Mouse (Mus musculus): Measurements from ENCODE around the gene Cyp4f37. TPM values are rescaled to one million over a fixed set of nuclear protein-coding genes. Genes with fewer than 3 reads are reported as not detected.

Gene Cyp4f37
- not detected for polyA plus RNA-seq (2017; shearing (Covaris generic))

GRCm38 (mm10) chr17:32621018-32621417, at the start of gene Cyp4f37:
Gene Cyp4f37, plus strand, starts transcription at chr17:32621309.

GRCm38 (mm10) chr17:32658712-32659111, 37.6 kb downstream of the Cyp4f37 start, which contains the start of gene Cyp4f40:
Gene Cyp4f40, plus strand, starts transcription at chr17:32658900.

GRCm38 (mm10) chr17:32685048-32685750, 64.1 kb downstream of the Cyp4f37 start, which contains the start of gene Cyp4f15:
Gene Cyp4f15, plus strand, starts transcription at chr17:32685627.

Other genes starting within 250 kb of the Cyp4f37 start
- gene Wiz, start 231.9 kb upstream of the Cyp4f37 start, polyA plus RNA-seq (2017; shearing (Covaris generic)) = 15.8 TPM
- gene Rasal3, start 217.7 kb upstream of the Cyp4f37 start, polyA plus RNA-seq (2017; shearing (Covaris generic)) = 524 TPM
- 34.3 TPM for gene Pglyrp2, start 197.1 kb upstream of the Cyp4f37 start, polyA plus RNA-seq (2017; shearing (Covaris generic))
- not detected for gene Cyp4f39, start 168.6 kb upstream of the Cyp4f37 start, polyA plus RNA-seq (2017; shearing (Covaris generic))
- gene Cyp4f17, start 115.3 kb upstream of the Cyp4f37 start, polyA plus RNA-seq (2017; shearing (Covaris generic)) = 1.0 TPM
- 13.9 TPM for gene Cyp4f16, start 84.8 kb upstream of the Cyp4f37 start, polyA plus RNA-seq (2017; shearing (Covaris generic))
- gene Cyp4f40, start 37.6 kb downstream of the Cyp4f37 start, polyA plus RNA-seq (2017; shearing (Covaris generic)) = 0.23 TPM
- gene Cyp4f15, start 64.3 kb downstream of the Cyp4f37 start, polyA plus RNA-seq (2017; shearing (Covaris generic)) = not detected
- 33.0 TPM for gene Zfp871, start 167.0 kb downstream of the Cyp4f37 start, polyA plus RNA-seq (2017; shearing (Covaris generic))
- gene Zfp811, start 188.6 kb downstream of the Cyp4f37 start, polyA plus RNA-seq (2017; shearing (Covaris generic)) = 0.15 TPM
- 1.5 TPM for gene Zfp799, start 209.0 kb downstream of the Cyp4f37 start, polyA plus RNA-seq (2017; shearing (Covaris generic))